Mouse (Mus musculus) ovary, adult 18-20 months (tissue): ENCODE results near the gene Barhl2.

ENCODE experiments used
- DNase-seq: peaks from one replicate; pipeline ENCODE4 v3.0.0; 2022; ENCODE audit warnings: low spot score, mixed read lengths

Barhl2 gene

DNA sequence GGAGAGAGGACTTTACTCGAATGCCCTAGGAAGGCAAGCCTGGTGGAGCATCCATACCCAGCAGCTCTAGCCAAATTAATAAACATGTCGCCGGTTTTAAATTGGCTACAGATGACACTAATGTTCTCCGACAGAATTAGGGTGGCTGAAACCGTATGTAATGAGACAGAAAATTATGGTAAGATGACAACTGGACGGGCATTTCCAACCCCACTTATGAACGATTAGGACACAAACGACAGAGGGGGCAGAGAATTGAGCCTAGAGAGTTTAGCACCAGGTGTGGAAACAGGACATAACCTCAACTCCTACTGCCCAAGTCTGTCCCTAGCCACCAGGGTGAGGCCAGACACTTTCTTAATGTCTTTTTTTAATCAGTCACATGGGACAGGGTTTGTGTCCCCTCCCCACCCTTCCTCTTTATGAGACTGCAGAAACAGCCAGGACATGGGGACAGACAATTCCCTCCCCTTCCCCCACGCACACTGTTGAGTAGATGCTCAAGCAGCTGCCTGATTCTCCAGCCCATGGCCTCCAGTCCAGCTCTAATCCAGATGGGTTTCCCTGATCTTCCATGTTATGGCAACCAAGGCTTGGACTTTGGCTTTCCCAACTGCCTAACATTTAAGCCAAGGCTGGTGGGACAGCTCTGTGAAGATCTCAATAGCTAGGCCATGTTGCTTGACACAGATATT lies 3.4 kb downstream of the Barhl2 start:
- no peak for DNase-seq

DNA sequence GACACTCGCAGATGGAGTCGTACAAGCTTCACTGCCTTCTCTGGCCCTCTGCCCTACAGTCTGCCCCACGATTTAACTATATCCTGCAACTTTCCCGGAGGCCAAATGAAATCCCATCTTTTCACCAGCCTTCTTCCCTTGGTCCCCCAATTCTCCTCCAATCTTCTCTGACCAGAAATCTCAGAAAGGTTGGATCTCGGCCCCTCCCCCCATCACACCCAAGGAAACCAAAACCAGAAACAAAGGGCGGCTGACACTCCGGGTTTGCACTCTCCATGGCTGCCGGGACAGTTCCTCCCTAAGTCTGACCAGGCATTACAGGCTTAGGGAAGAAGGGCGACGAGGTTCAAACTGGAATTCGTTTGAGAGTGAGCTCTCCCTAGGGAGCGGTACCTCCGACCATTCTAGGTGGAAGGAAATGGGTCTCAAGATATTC lies 4.1 kb downstream of the Barhl2 start:
- no peak for DNase-seq

GRCm38 (mm10) chr5:106453181-106453885 lies 4.6 kb downstream of the Barhl2 start:
- DNase-seq = no peak

- DNase-seq = no peak
Measured at GRCm38 (mm10) chr5:106452686-106453085, 5.3 kb downstream of the Barhl2 start.

DNA sequence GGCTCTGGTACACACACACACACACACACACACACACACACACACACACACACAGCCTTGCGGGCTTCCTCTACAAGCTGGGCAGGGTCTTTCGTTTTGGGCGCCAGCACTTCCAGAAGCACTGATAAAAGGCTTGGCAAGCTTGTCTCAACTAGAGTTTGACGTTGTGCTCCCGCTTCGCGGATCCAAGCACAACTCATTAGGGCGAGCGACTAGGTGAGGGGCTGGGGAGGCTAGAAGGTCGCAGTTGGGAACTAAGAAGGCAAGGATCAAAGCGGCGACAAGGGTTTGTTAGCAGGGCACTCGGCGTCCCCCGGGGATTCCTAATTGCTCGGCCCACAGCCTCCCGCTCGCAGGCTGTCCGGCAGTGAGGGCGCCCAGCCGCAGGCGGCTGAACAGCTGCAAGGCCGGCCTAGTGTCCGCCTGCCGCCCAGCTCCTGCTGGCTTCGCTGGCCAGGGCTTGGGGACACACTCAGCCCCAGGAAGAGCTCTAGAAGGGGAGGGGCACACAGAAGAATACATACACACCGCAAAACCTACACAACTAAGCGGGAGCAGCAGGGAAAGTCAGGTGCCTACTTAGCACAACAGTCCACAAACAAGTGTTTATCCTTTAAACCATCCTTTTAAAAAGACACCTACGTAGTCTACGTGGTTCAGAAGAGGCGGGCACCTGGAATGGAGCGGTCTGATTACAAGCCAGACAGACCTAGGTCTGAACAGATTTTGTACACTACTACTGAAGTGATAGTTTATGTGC lies 6.1 kb downstream of the Barhl2 start:
- no peak for DNase-seq

DNA sequence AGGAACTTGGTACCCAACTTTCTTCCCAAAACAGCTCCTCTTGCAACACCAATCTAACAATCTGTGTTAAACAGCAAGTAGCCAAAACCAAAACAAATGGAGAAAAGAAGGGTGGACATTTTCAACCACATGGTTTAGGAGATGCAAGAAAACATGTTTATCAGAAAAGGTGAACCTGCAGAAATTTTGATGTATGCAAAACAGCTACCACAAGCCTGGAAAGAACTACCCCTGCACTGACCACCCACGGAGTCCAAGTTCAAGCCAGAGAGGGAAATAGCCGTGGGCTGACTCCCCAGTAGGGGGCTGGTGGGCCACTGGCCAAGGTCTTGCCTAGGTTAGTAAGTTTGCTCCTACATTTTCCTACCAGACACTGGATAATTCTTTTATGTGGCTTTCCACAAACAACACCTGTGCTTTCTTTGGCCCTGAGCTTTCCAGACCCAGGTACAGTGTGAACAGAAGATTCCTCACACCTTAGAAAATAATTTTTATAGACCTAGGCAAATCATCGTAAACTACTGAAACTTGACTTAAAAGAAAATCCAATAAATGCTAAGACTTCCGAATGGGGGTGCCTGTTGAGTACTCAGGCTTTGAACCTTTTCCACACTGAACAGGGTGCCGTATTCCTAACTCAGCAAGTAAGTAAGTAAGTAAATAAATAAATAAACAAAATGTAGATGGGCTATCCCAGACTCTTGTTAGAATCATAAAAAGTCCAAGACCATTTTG lies 7.4 kb downstream of the Barhl2 start:
- DNase-seq = no peak

GRCm38 (mm10) chr5:106449720-106450425 lies 8.1 kb downstream of the Barhl2 start:
- no peak for DNase-seq

GRCm38 (mm10) chr5:106448798-106449125 lies 9.2 kb downstream of the Barhl2 start:
- no peak for DNase-seq

DNA sequence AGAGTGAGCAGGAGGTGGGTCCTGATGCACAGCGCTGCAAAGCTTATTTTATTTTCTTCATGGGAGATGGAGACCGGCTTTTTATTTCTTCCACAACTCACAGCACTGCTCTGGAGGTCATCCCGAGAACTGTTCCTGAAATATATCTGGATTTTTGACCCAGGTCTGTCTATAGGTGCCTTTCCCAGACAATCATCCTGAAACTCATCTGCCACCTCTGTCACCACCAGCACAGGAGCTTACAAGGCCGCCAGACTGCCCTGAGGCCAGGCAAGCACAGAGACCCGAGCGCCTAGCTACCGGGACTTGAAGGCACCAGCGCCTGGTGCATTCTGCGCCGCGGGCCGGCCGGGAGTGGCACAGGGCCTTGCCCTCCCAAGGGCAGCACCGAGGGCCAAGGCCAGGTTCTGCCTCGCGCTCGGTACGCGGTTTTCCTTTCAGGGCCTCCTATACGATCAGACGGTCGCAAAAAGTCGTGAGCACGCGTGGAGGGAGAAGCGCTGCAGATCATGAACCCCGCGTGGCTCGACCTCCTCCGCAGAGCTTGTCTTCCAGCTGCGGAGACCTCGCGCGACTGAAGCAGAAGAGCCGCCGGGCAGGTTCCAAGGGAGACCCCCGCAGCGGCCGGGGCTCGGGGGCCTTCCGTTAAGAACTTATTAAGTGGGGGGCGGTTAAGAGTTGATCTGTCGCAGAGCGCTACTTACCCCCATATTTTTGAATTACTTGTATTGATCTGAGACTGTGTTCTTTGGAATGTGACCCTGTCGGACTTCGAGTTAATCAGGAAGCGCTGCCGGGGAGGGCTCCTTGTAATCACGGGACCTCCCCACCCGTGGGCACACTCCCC lies 9.8 kb downstream of the Barhl2 start:
- DNase-seq = no peak

GRCm38 (mm10) chr5:106447091-106447820 lies 10.7 kb downstream of the Barhl2 start:
- DNase-seq = no peak

DNA sequence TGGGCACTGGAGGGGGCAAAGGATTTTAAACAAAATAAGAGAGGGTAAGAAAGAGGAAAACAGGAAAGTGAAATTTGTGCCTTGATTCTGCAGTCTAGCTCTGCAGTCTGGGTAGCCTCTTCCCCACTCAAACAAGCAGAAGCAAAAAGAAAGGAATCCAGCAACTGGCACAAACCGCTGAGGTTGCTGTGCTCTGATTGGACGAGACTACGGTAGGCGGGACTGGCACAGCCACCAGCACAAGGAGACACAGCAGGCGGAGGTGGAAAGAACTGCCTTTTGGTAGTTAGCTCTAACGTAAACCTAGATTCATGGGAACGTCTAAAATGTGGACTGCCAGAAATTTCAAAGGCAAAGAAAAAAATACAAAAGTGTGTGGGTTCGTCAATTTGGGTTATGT lies 11.4 kb downstream of the Barhl2 start:
- DNase-seq = no peak

DNA sequence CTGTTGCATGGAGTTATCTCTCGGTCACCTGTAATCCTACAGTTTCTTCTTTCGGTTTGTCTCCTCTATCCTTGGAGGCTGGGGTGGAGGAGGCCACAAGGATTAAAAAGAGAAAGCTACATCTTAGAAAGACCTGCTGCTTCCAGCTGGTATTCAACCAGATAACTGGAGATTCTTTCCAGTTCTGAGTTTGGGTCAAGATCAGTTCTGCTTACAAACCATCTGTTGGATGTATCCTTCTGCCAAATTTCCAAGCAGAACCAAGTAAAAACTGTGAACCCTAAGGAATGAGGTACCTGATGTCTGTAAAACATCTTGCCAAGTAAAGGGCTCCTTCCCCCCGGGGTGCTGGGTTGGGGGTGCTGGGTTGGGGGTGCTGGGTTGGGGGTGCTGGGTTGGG lies 12.3 kb downstream of the Barhl2 start:
- DNase-seq = no peak

DNA sequence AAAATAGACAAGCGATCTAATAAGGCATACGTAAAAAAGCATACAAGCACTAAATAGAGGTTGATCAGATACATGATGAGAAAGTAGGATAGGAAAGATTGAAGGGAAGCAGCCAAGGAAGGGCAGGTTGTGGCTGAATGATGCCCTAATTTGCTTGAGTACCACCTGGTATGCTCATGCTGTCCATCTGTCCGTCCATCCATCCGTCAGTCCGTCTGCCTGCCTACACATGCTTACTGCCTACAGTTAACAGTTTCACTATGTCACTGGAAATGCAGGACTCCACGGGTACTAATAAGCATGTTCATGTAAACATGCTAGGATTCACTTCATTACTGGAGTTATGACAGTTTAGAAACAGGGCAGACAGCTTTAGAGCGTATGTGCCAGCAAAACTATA lies 19.1 kb downstream of the Barhl2 start:
- DNase-seq = no peak

- no peak for DNase-seq
Measured at GRCm38 (mm10) chr5:106426069-106426468, 31.9 kb downstream of the Barhl2 start.

DNA sequence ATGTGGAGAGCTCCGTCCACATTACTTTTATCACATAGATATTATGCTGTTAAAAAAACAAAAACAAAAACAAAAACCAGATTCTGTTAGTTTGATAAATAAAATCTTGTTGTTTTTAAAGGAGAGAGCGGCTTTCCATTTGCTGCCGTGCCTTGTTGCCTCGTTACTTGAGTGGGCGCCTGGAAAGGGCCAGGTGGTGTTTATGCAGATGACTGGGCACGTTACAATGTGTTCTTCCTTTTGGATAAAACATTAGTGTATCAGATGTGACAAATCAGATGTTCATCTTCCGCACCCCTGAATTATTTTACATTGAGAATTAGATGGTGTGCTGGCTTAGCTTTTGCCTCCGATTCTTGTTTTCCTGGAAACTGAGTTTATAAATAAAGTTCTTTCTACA lies 37.1 kb downstream of the Barhl2 start:
- no peak for DNase-seq

GRCm38 (mm10) chr5:106420370-106420769 lies 37.6 kb downstream of the Barhl2 start:
- no peak for DNase-seq

DNA sequence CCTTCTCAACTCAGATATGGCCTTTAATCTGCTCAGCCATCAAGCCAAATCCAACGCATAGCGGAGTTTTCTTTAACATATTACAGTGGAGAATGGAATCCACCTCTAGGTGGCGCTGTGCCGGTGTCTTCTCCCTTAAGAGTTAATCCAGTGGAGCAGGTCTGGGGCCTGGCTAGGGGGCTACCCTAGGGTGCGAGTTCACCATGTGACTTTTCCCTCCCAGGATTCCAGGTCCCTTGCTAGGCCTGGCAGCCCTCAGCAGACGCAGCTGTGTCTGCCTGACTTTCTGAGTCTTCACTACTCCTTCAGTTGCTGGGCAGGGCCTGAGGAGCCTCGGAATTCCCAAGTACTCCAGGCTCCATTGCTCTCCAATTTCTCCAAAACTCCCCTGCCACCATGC lies 40.8 kb downstream of the Barhl2 start:
- no peak for DNase-seq

DNA sequence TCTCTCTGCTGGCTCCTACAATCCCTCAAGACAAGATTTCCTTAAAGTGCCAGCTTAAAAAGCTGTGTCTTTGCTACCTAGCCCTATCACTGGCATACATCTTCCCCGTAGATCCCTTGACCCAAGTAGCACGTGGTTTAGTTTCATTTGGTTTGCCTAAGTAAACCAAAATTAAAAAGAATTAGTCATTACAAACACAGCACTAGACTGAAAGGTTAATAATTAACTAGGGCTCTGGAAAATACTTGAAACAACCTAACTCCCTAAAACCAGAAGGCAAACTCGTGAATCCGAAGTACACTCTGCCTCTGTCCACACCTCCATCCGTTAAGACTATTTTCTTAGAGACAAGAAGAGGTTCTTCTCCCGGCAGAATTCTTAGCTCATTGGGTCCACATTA lies 41.4 kb downstream of the Barhl2 start:
- no peak for DNase-seq

DNA sequence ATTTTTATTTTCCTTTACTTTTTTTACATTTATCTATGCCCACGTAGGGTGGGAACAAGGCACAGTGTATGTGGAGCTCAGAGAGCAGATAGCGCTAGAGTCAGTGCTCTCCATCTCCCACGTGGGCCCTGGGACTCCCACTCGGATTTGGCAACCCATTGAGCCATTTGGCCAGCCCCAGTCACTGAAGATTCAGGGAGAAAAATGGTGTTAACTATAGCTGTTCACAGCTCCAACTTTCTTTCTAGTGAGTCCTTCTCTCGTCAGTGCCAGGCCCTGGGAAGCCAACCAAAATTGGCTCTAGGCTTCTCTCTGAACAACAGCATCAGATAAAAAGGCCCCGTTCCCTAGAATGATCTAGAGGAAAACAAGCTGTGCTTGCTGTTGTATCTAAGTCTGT lies 42.2 kb downstream of the Barhl2 start:
- DNase-seq = no peak

- DNase-seq = no peak
Measured at GRCm38 (mm10) chr5:106402761-106403160, 55.2 kb downstream of the Barhl2 start.
